Mouse (Mus musculus): ENCODE data around the gene Scn8a. TPM values are rescaled to one million over a fixed set of nuclear protein-coding genes. Genes with fewer than 3 reads are reported as not detected.

The Scn8a gene
- polyA plus RNA-seq, 1 experiment from 2014 or later = 15.1 TPM

DNA sequence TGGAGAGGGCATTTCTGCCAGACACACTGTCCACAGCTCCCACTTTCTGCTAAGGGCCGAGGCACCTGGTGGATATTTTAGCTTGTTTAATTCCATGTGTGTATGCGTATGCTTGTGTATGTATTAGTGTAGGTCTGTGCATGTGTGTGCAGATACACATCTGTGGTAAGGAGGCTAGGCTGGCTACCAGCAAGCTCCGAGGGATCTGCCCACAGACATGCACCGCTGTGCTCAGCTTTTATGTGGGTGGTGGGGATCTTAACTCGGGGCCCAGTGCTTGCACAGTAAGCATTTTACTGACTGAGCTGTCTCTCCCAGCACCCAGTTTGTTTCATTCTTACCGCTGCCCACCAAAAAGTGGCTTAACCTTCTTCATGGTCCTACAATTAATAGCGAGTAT lies 137.6 kb downstream of the Scn8a start:
- Histone ChIP-seq H3K27ac (ENCODE audit: low read depth, low read length) (no peak overlapping the region), H3K36me3 (ENCODE audit: control insufficient read depth, insufficient read depth, low read length) (no peaks in the 10 kb centered on the region)
- WGBS = 62% methylated on average over 7 of the region's 7 CpGs

DNA sequence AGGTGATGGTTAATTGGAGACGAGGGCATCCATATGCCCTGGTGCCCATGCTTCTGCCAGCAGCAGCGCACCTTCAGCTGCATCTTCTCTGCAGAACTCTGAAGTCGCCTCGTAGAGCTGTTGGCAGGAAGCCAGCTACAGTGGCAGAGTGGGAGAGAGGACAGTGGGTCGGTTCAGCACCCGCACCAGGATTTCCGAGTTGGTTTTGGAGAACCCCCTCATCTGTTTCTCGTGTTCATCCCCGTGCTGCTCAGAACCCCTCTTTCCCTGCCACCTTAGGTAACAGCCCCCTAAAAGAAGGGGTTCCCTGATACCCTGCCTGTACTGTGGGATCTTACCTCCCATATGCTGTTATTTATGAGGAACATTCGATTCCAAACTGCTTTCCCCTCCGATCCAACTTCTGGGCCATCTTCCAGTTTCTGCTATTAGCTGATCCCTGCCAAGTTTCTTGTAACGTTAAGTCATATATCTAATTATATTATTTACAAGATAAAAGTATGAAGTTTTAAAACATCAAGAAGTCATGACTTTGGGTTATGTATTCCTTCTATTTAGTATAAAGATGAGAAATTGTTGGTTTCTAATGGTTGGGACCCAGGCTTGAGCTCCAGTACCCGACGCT lies 138.8 kb downstream of the Scn8a start:
- Histone ChIP-seq H3K9ac (ENCODE audit: low read depth, low read length) (no peak overlapping the region), H3K27me3 (ENCODE audit: control insufficient read depth, insufficient read depth, low read length) (no peaks in the 10 kb centered on the region), H3K27ac (ENCODE audit: low read depth, low read length) (no peak overlapping the region), H3K9me3 (ENCODE audit: control insufficient read depth, low read length) (no peaks in the 10 kb centered on the region), H3K4me1 (ENCODE audit: control insufficient read depth, insufficient read depth, low read length) (peaks cover 6% of the 10 kb centered on the region; the same call in 1 of the 2 replicates), H3K4me3 (ENCODE audit: low read length) (no peak overlapping the region), H3K4me2 (replicated peaks; ENCODE audit: low read depth, low read length) (no peak overlapping the region), H3K36me3 (ENCODE audit: control insufficient read depth, insufficient read depth, low read length) (no peaks in the 10 kb centered on the region)
- 78% methylated on average over 14 of the region's 14 CpGs for WGBS
- no peak for ATAC-seq (ENCODE audit: low FRiP score, low TSS enrichment)

More for the DNA sequence above, 137.6 kb downstream of the Scn8a start:
- Histone ChIP-seq H3K9me3 (ENCODE audit: control insufficient read depth, low read length) (no peaks in the 10 kb centered on the region), H3K27me3 (ENCODE audit: control insufficient read depth, insufficient read depth, low read length) (no peaks in the 10 kb centered on the region), H3K4me2 (replicated peaks; ENCODE audit: low read depth, low read length) (peak overlapping the region; percentile 41), H3K4me1 (ENCODE audit: control insufficient read depth, insufficient read depth, low read length) (peaks cover 6% of the 10 kb centered on the region; the same call in 1 of the 2 replicates), H3K9ac (ENCODE audit: low read depth, low read length) (no peak overlapping the region), H3K4me3 (ENCODE audit: low read length) (no peak overlapping the region)
- 0 out of 2 replicates have a peak, but pooled peaks have one; percentile 34 for ATAC-seq (ENCODE audit: low FRiP score, low TSS enrichment)

- Histone ChIP-seq H3K4me1 (ENCODE audit: control insufficient read depth, insufficient read depth, low read length) (peaks cover 6% of the 10 kb centered on the region; the same call in 1 of the 2 replicates), H3K9ac (ENCODE audit: low read depth, low read length) (no peak overlapping the region), H3K36me3 (ENCODE audit: control insufficient read depth, insufficient read depth, low read length) (no peaks in the 10 kb centered on the region), H3K9me3 (ENCODE audit: control insufficient read depth, low read length) (no peaks in the 10 kb centered on the region), H3K27me3 (ENCODE audit: control insufficient read depth, insufficient read depth, low read length) (no peaks in the 10 kb centered on the region), H3K4me2 (replicated peaks; ENCODE audit: low read depth, low read length) (no peak overlapping the region), H3K27ac (ENCODE audit: low read depth, low read length) (no peak overlapping the region), H3K4me3 (ENCODE audit: low read length) (no peak overlapping the region)
- WGBS = 87% methylated on average over 6 of the region's 6 CpGs
- ATAC-seq (ENCODE audit: low FRiP score, low TSS enrichment) = no peak
These were observed 141.7 kb downstream of the Scn8a start for GRCm38 (mm10) chr15:101011352-101011751.

DNA sequence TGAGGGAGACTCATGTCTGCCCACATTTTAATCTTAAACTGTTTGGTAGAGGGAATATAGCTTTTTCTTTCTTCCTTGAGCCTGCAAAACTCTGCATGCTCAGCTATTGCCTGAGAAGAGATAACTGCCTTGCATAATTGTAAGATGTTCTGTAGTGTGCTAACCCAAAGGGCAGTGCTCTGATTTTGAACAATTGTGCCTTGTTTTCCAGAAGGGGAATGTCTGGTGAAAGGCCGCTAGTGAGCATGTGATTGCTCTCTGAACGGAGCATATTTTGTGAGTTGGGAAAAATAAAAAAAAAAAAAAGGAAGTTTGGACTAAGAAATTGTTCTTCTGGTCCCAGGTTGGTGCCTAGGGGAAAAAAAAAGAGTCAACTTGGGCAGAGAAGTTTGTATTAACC lies 159.3 kb downstream of the Scn8a start:
- WGBS = 77% methylated on average over 2 of the region's 2 CpGs
- Histone ChIP-seq H3K27ac (ENCODE audit: low read depth, low read length) (no peak overlapping the region), H3K27me3 (ENCODE audit: control insufficient read depth, insufficient read depth, low read length) (no peaks in the 10 kb centered on the region), H3K9me3 (ENCODE audit: control insufficient read depth, low read length) (no peaks in the 10 kb centered on the region), H3K9ac (ENCODE audit: low read depth, low read length) (no peak overlapping the region), H3K4me3 (ENCODE audit: low read length) (no peak overlapping the region), H3K4me1 (ENCODE audit: control insufficient read depth, insufficient read depth, low read length) (no peaks in the 10 kb centered on the region), H3K4me2 (replicated peaks; ENCODE audit: low read depth, low read length) (no peak overlapping the region), H3K36me3 (ENCODE audit: control insufficient read depth, insufficient read depth, low read length) (no peaks in the 10 kb centered on the region)
- ATAC-seq (ENCODE audit: low FRiP score, low TSS enrichment) = no peak

DNA sequence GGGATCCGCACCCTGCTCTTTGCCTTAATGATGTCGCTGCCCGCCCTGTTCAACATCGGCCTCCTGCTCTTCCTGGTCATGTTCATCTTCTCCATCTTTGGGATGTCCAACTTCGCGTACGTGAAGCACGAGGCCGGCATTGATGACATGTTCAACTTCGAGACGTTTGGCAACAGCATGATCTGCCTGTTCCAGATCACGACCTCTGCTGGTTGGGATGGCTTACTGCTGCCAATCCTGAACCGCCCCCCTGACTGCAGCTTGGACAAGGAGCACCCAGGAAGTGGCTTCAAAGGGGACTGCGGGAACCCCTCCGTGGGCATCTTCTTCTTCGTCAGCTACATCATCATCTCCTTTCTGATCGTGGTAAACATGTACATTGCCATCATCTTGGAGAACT lies 170.0 kb downstream of the Scn8a start:
- H3K4me1 ChIP-seq (ENCODE audit: control insufficient read depth, insufficient read depth, low read length) = no peaks in the 10 kb centered on the region
- H3K27me3 ChIP-seq (ENCODE audit: control insufficient read depth, insufficient read depth, low read length) = peaks cover 37% of the 10 kb centered on the region
- no peak overlapping the region for H3K27ac ChIP-seq (ENCODE audit: low read depth, low read length)
- H3K36me3 ChIP-seq (ENCODE audit: control insufficient read depth, insufficient read depth, low read length) = no peaks in the 10 kb centered on the region; the same call in 1 of the 2 replicates
- H3K9me3 ChIP-seq (ENCODE audit: control insufficient read depth, low read length) = no peaks in the 10 kb centered on the region
- H3K4me2 ChIP-seq (replicated peaks; ENCODE audit: low read depth, low read length) = no peak overlapping the region
- H3K4me3 ChIP-seq (ENCODE audit: low read length) = peak overlapping the region; percentile 2; the same call in 1 of the 2 replicates
- WGBS = 55% methylated on average over 17 of the region's 17 CpGs
- ATAC-seq (ENCODE audit: low FRiP score, low TSS enrichment) = no peak
- H3K9ac ChIP-seq (ENCODE audit: low read depth, low read length) = no peak overlapping the region

GRCm38 (mm10) chr15:101041966-101042365 lies 172.3 kb downstream of the Scn8a start:
- 71% methylated on average over 6 of the region's 6 CpGs for WGBS
- Histone ChIP-seq H3K9me3 (ENCODE audit: control insufficient read depth, low read length) (no peaks in the 10 kb centered on the region), H3K4me3 (ENCODE audit: low read length) (no peak overlapping the region), H3K27me3 (ENCODE audit: control insufficient read depth, insufficient read depth, low read length) (peaks cover 59% of the 10 kb centered on the region), H3K36me3 (ENCODE audit: control insufficient read depth, insufficient read depth, low read length) (no peaks in the 10 kb centered on the region; the same call in 1 of the 2 replicates), H3K27ac (ENCODE audit: low read depth, low read length) (no peak overlapping the region), H3K4me2 (replicated peaks; ENCODE audit: low read depth, low read length) (no peak overlapping the region), H3K9ac (ENCODE audit: low read depth, low read length) (no peak overlapping the region), H3K4me1 (ENCODE audit: control insufficient read depth, insufficient read depth, low read length) (peaks cover 6% of the 10 kb centered on the region)
- no peak for ATAC-seq (ENCODE audit: low FRiP score, low TSS enrichment)

GRCm38 (mm10) chr15:101042613-101043012 lies 173.0 kb downstream of the Scn8a start:
- H3K9me3 ChIP-seq (ENCODE audit: control insufficient read depth, low read length) = no peaks in the 10 kb centered on the region
- no peak for ATAC-seq (ENCODE audit: low FRiP score, low TSS enrichment)
- no peak overlapping the region for H3K4me3 ChIP-seq (ENCODE audit: low read length)
- H3K4me2 ChIP-seq (replicated peaks; ENCODE audit: low read depth, low read length) = no peak overlapping the region
- H3K9ac ChIP-seq (ENCODE audit: low read depth, low read length) = no peak overlapping the region
- peaks cover 66% of the 10 kb centered on the region for H3K27me3 ChIP-seq (ENCODE audit: control insufficient read depth, insufficient read depth, low read length)
- H3K4me1 ChIP-seq (ENCODE audit: control insufficient read depth, insufficient read depth, low read length) = peaks cover 11% of the 10 kb centered on the region
- H3K36me3 ChIP-seq (ENCODE audit: control insufficient read depth, insufficient read depth, low read length) = no peaks in the 10 kb centered on the region; the same call in 1 of the 2 replicates
- WGBS = 28% methylated on average over 6 of the region's 6 CpGs
- H3K27ac ChIP-seq (ENCODE audit: low read depth, low read length) = no peak overlapping the region

- H3K4me2 ChIP-seq (replicated peaks; ENCODE audit: low read depth, low read length) = no peak overlapping the region
- peaks cover 11% of the 10 kb centered on the region for H3K4me1 ChIP-seq (ENCODE audit: control insufficient read depth, insufficient read depth, low read length)
- H3K9me3 ChIP-seq (ENCODE audit: control insufficient read depth, low read length) = no peaks in the 10 kb centered on the region
- no peak overlapping the region for H3K4me3 ChIP-seq (ENCODE audit: low read length)
- peaks cover 66% of the 10 kb centered on the region for H3K27me3 ChIP-seq (ENCODE audit: control insufficient read depth, insufficient read depth, low read length)
- no peaks in the 10 kb centered on the region; the same call in 1 of the 2 replicates for H3K36me3 ChIP-seq (ENCODE audit: control insufficient read depth, insufficient read depth, low read length)
- no peak for ATAC-seq (ENCODE audit: low FRiP score, low TSS enrichment)
- WGBS = 49% methylated on average over 6 of the region's 6 CpGs
- H3K27ac ChIP-seq (ENCODE audit: low read depth, low read length) = no peak overlapping the region
- H3K9ac ChIP-seq (ENCODE audit: low read depth, low read length) = no peak overlapping the region
These were observed 174.9 kb downstream of the Scn8a start for GRCm38 (mm10) chr15:101044531-101044930.

DNA sequence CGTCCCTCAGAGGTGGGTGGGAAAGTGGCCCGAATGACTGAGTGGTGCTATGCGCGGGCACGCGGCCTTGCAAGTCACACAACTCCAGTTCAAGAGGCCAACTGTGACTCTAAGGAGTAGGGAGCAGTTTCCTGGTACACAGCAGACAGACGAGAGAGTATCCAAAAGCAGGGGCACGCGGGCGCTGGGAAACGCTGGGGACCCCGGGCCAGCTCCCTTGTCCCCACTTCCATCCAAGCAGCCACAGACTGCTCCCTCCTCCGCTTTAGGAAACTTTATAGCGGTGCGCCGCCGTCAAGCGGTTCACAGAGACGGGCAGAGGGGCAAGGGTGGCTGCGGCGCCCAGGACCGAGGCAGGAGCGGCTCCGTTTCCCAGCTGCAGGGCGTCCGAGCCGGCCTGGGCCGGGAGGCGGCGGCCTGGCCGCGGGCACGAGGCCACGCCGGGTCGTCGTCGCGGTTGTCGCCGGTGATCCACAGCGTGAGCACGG lies 176.4 kb downstream of the Scn8a start:
- no peaks in the 10 kb centered on the region for H3K9me3 ChIP-seq (ENCODE audit: control insufficient read depth, low read length)
- H3K36me3 ChIP-seq (ENCODE audit: control insufficient read depth, insufficient read depth, low read length) = peaks cover 4% of the 10 kb centered on the region; the same call in 1 of the 2 replicates
- ATAC-seq (ENCODE audit: low FRiP score, low TSS enrichment) = peak; percentile 26; the same call in 1 of the 2 replicates
- H3K27me3 ChIP-seq (ENCODE audit: control insufficient read depth, insufficient read depth, low read length) = peaks cover 53% of the 10 kb centered on the region
- peak overlapping the region; percentile 98 for H3K4me2 ChIP-seq (replicated peaks; ENCODE audit: low read depth, low read length)
- H3K27ac ChIP-seq (ENCODE audit: low read depth, low read length) = no peak overlapping the region
- peaks cover 11% of the 10 kb centered on the region for H3K4me1 ChIP-seq (ENCODE audit: control insufficient read depth, insufficient read depth, low read length)
- peak overlapping the region; percentile 60 for H3K9ac ChIP-seq (ENCODE audit: low read depth, low read length)
- H3K4me3 ChIP-seq (ENCODE audit: low read length) = peak overlapping the region; percentile 50
- WGBS = under 1% methylated on average over 38 of the region's 43 CpGs
